Mouse (Mus musculus) embryo, embryonic 9.5 days (tissue): ENCODE data around the gene Slc17a5.
"Not testable (repeated sequence)": the region's sequence is repeated elsewhere in the genome, so short reads cannot be mapped to it uniquely, and the experiment has no call there.

Source experiments
- DNase-seq: peaks from one replicate; pipeline ENCODE4 v3.0.0-alpha.2; 2017; ENCODE audit errors: extremely low spot score

Slc17a5 gene

DNA sequence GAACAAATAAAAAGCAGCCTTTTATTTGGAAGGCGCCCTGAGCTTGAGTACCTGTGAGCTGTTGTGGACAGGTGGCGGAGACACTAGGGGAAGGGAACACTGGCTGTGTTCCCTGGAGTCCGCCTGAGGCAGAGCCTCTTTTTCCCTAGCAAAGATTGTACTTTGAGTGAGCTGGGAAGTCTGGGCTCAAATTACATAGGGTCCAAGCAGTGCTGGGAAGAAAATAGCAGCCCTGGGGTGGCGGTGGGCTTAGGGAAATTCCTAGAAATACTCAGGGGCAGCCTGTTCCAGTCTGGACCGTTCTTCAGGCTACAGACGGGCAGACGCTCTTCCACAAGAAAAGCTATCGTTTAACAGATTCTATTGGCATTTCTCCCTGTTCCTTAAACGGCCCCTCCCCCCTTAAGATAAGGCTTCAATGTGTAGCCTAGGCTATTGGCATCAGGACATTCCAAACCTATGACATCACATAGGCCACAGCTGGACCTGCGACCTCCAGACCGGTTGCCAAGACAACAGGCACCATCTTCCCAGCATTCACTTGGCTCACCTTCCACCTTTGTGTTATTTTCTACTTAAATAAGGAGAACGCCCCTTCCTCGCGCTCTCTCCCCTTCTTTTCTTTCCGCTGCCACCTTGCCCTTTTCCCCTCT lies 67.6 kb downstream of the Slc17a5 start:
- DNase-seq = peak; percentile 91

DNA sequence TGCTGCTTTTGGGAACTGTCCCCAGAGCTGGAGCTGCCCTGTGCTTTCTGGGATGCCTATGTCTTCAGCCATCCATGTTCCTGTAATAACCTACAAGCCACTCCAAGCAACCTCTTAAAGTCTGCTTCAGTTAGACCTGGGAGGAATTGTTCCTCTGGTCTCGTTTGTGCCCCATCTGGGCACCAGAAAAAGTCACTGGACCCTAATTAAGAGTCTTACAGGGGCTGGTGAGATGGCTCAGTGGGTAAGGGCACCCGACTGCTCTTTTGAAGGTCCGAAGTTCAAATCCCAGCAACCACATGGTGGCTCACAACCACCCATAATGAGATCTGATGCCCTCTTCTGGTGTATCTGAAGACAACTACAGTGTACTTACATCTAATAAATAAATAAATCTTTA lies 70.6 kb downstream of the Slc17a5 start:
- not testable (repeated sequence) for DNase-seq

DNA sequence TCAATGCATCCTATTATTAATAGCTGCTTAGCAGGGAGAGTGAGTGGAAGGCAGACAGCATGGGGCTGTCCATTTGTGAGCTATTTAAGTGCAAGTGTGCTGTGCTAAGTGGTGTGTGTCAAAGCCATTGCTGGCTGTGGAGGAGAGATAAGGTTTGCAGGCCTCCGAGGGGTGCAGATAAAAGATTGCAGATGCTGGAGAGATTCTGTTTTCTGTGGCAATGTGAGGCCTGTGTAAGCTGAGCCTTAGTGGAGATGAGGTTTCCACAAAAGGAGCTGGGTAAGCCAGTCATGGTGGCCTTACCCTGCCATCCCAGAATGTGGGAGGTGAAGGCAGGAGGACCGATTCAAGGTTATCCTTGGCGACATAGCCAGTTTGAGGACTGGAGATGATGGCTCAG lies 71.7 kb downstream of the Slc17a5 start:
- DNase-seq = no peak

DNA sequence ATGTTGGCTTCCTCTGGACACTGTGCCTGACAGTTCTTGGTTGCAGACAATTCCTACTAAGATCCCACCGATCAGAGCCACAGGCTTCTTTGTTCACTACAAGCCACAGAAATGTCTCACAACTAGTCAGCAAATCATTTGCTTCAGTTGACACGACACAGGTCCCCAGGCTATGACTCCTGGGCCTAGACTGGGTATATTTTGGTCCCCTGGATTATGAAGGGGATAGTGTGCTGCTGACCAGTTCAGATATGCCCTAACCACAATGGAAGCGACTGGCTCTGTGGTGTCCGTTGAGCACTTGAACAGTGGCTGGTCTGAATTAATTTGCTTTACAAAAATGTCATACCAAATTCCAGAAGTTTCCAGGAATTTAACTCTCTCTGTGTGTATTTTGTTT lies 73.2 kb downstream of the Slc17a5 start:
- no peak for DNase-seq

DNA sequence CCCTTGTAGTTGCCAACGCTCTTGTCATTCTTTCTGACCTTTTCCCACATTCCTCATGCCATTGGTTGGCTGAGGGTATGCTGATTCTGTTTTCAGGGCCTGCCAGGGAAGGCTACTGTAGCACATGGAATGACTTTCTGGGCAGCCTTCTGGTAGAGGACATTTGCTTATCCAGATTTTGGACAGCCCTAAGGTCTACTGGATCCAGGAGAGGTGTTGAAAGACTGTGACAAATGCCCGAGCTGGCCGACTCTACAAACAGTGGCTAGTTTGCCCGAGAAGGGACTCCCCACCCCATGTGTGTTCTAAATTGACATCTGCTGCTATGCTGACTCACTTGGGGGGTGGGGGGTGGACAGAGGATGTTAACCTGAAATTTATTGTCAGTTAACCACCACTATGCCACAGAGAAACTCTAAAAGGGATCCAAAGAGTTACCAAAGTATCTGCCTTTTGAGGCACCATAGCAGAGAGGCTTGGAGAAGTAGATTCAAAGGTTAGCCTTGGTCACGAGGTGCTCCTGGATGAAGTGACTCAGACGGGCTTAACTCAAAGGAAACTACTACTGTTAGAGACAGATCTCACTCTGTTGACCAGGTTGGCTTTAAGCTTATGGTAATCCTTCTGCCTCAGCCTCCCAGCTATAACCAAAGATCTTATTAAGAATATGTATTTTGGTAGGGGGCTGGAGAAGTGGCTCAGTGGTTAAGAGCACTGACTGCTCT lies 73.9 kb downstream of the Slc17a5 start:
- no peak for DNase-seq

DNA sequence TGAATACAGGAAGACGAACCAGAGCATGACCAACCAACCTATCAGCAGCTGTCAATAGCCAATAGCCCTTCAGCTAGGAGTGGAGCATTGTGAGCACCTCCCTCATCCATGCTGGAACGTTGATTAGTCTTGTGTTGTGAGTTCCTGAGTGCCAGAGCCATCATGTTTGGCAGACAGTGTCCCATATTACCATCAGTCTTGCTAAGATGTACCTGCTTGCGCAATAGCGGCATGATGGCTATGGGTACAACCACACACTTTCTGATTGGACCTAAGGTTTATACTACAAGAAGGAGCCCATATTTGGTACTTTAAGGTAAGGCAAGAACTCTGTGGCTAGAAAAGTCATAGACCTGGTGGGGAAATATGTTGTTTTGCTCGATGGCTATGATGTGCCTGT lies 76.1 kb downstream of the Slc17a5 start:
- no peak for DNase-seq

DNA sequence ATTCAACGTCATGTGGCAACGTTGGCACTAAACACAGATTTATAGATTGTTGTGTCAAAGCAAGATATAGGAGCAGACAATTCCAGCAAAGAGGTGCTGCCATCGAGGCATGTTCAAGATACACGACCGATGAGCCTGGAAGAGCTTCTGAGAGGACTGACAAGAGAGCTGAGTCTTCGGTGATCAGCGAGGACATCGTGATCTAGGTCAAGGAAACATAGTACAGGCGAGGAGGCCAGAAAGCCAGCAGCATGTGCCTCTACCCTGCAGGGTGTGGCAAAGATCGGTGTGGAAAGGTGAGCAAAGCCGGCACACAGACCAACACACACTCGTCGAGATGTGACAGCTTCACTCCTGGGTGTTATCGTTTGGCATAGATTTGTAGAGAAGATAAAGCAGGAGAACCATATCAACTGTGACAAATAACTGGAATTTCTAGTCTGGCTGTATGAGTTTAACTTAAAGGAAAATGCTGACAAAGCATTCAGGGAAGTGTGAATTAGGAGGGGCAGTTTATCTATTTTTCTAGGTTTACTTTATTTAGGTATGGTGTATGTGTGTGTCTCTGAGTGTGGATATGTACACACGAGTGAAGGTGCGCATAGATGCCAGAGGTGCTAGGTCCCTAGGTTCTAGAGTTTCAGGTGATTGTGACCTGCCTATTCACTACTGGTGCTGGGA lies 79.6 kb downstream of the Slc17a5 start:
- DNase-seq = no peak

DNA sequence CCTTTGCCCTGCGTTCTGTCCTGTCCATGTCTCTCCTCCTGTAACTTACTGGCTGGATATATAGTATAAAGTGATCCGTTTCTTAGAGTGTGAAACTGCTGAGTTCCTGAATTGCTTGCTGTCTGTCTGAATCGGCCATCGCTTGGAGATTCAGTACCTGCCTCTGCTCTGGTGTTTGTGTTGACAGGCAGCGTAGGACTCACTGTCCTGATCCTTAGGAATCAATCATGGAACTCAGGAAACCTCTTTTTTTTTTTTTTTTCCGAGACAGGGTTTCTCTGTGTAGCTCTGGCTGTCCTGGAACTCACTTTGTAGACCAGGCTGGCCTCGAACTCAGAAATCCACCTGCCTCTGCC lies 81.1 kb downstream of the Slc17a5 start:
- DNase-seq = no peak

DNA sequence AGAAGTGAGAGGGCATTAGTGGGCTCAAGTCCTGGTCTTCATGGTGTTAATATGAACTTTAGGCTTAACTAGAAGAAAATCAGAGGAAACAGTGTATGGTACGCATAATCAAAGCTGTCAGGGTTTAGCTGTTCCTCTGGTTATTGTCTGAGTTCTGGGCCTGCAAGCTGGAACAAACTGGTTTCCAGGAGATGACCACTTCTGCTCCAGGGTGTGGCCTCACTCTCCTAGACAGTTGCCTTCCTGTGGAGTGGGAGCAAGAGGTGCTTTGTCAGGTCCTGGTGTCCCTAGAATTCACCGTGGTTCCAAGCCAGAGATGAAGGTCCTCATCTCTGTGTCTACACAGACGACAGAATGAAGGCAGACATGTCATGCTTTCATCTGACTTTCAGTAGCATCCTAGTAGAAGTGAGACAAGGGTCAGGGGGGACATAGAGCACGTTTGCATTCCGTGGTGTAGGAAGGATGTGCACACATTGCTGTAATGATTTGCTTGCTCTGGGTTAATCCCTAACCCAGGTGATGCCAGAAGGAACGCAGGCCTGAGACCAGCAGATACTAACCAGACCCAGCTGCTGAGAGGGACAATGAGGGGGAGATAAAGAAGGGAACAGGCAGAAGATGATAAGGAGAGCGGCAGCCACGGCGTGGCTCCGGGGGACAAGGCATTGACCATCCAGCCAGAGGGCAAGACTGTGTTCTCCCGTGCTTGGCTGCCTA lies 81.7 kb downstream of the Slc17a5 start:
- DNase-seq = no peak

DNA sequence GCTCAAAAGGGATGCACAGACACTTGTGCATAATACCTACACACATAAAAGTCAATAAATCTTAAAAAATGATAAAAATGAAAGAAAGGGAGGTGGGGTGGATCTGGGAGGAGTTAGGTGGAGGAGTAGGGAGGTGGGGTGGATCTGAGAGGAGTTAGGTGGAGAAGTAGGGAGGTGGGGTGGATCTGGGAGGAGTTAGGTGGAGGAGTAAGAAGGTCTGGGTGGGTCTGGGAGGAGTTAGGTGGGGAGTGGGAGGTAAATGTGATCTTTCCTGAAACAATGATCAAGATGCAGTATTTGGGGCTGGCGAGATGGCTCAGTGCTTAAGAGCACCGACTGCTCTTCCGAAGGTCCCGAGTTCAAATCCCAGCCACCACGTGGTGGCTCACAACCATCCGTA lies 82.6 kb downstream of the Slc17a5 start:
- DNase-seq = no peak

DNA sequence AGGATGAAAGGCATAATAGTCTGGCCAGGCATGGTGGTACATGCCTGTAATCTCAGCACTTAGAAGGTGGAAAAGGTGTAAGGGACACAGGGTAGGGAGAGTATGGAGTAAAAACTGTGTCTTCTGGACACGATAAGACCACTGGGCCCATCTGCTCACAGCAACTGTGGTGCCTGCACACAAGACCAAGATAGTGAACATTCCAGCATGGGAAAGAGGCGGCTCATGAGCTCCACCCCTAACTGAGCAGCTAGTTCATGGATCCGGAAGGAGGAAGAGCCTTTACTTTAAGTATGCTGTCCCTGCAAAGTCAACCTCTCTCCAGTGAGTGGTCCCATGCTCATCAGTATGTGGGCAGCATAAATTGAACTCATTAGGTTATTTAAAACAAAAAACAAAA lies 83.2 kb downstream of the Slc17a5 start:
- DNase-seq = no peak

DNA sequence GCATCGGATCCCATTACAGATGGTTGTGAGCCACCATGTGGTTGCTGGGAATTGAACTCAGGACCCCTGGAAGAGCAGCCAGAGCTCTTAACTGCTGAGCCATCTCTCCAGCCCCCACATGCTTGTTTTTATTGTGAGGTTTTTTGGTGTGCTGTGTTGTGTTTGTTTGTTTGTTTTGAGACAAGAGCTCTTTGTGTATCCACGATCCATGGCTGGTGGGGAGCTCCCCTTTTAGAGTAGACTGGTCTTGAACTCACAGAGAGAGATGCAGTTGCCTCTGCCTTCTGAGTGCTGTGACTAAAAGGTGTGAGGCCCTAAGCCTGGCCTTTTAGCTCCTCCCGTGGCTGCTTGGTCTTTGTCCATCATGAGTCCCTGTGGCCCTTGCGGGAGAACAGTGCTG lies 83.7 kb downstream of the Slc17a5 start:
- DNase-seq = no peak

DNA sequence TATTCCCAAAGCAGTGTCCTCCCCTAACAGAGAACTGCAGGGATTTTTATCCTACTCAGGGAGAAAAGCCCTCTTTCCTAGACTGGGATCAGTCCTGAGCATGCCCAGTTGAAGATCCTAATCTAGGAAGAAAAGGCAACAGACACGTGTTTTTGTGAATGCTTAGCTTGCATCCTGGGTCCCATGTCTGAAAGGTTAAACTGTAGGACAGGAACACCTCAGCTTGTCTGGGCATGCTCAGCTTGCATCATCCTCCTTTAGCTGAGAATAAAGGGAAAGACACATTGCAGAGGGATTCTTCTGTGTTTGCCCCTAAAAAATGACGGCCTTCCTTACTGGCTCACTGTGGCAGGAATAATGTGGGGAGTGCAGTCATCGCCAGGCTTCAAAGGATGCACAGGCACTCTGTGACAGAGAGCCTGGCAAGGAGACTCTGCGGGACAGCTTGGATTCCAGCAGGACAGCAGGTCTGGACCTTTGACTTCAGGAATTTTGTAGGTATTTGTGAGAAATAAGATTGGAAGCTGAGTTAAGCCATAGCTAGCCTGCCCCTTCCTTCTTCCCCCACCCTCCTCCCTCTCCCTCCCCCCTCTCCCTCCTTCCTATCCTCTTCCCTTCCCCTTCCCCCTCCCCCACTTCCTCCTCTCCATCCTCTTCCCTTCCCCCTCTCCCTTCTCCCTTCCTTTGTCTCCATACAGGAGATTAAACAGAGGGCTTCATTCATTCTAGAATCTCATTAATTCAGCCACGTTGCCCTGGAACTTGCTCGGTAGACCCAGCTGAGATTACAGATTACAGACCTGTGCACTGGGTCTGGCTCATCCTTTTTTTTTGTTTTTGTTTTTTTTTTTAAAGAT lies 84.4 kb downstream of the Slc17a5 start:
- DNase-seq = peak; percentile 73

DNA sequence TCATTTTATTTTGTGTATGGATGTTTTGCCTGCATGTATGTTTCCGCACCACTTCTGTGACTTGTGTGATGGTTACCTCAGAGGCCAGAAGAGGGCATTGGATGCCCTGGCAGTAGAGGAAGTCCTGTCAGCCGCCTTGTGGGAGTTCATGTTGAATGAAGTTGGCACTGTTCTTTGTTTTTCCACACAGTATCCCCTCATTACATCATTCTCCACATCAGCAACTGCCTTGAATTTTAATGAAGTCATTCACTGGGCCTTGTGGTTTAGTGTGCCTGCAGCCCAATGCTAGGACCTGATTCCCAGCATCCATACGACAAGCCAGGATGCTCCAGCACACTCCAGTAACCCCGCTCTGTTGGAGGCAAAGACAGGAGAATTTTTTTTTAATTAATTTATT lies 86.6 kb downstream of the Slc17a5 start:
- DNase-seq = no peak

DNA sequence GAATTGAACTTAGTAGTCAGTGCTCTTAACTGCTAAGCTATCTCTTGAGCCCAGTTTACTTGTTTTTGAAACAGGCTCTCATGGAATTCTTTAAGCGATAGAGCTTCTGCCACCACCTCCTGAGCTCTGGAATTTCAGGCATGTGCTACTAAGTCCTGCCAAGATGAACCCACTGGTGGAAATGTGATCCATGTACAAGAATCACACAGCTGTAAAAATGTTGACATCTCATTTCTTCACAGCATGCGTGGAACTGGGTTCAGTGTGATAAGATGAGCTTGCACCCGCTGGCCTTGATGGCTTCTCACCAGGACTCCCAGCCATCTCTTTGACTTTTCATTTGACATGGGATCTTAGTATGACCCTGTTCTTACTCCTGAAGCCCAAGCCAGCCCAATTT lies 87.5 kb downstream of the Slc17a5 start:
- DNase-seq = no peak

DNA sequence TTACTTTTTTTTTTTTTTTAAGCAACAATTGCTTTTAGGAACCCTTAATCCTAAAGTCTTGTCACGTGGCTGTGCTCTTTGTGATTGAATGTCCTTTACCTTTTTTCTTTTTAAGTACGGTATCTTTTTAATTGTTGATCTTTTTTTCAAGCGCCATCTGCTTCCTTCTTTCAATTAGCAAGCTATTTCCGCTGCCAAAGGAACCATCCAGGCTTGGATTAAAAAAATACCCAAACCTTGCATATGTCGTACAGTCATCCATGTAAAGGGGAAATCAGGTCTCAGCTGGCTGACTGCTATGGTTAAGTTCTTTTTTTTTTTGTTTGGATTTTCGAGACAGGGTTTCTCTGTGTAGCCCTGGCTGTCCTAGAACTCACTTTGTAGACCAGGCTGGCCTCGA lies 94.7 kb downstream of the Slc17a5 start:
- DNase-seq = no peak

DNA sequence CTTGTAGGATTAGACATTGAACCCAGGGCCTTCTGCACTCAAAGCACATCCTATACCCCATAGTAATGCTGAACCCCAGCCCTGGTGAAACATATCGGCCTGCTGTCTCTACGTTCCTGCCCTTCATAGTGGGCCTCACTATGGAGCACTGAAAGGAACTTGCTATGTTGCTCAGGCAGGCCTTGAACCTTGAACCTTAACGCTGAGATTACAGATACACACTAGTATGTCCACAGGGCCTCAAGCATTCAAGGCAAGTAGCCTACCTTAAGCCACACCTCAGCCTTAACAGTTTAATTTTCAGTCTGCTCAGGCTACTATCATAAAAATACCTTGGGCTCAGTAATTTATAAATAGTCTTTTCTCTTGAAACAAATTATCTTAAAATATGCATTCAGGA lies 95.6 kb downstream of the Slc17a5 start:
- DNase-seq = no peak

DNA sequence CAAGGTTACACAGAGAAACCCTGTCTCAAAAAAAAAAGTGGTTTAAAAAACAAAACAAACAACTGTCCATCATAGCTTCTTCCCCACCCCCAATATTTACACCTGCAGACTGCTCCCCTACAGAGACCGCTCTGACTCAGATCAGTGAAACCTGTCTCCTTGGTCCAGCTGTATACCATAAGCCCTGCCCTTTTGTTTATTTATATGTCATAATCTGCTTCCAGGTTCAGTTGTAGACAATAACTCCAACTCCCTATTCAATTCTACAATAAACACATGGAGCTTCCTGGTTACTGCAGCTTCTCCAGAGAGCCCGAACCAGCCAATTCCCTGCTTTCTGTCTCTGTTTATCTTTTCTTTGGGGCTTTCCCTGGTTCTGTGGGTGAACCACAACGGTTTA lies 96.7 kb downstream of the Slc17a5 start:
- DNase-seq = no peak

DNA sequence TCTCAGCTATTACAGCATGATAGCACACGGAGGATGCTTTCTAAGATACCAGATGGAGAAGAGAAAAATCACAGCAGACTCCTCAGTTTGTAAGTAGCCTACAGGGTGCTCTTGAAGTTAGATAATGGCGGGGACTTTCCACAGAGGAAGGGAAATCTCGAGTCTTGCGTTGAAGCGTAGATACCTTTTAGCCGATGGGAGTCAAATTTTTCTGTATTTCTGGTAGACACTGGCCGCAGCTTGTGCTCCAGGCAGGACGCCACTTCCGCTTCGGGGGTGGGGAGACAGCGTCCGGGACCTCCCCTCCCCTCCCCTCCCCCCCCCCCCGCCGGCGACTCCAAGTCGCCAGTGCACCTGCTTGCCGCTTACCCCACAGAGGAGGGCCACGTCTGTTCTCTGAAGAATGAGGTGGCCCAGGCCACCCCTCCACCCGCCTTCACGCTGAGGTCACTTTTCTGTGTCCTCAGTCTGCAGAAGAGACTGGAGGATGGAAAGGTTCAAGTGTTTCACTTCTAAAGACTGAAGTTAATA lies 98.9 kb downstream of the Slc17a5 start, which contains the start of gene Eef1a1:
Gene Eef1a1, minus strand, starts transcription at position 262 of the 531 bp plus-strand sequence.
- DNase-seq = peak; percentile 66

DNA sequence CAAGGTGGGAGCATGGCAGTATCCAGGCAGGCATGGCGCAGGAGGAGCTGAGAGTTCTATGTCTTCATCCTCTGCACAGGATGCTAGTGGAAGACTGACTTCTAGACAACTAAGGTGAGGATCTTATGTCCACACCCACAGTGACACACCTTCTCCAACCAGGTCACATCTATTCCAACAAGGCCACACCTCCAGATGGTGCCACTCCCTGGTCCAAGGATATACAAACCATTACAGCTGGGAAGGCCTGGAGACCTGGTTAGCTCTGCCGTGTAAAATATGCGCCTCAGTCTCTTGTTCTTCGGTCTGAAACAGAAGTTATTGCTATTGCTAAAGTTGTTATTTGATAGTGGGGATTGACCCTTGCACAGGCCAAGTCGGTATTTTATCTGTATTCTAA lies 99.8 kb downstream of the Slc17a5 start:
- not testable (repeated sequence) for DNase-seq
